8 mouse cellular contexts compared by ENCODE assay signal in genomic region chr9:50658941-50659388, GRCm38 (mm10). TPM values are rescaled to one million over a fixed set of nuclear protein-coding genes. Genes with fewer than 3 reads are reported as not detected.
A peak's percentile ranks its signal among the peaks of the same experiment; 100 is the strongest.
DNase-seq lines count a peak whose midpoint lies in the region; ATAC-seq and TF ChIP-seq lines count a peak whose summit lies in the region.

No protein-coding gene starts in this region.

- no peak for TF ChIP-seq CTCF in olfactory bulb, adult 2 months (IDR thresholded peaks at IDR 0.05; ENCODE audit: insufficient read depth, low read depth, low read length)

- WGBS in kidney, embryonic 14.5 days, result under 1% methylated on average over 28 of the region's 28 CpGs
- under 1% methylated on average over 28 of the region's 28 CpGs for WGBS in embryonic facial prominence, embryonic 15.5 days
- under 1% methylated on average over 27 of the region's 28 CpGs for WGBS in limb, embryonic 14.5 days
- WGBS in olfactory bulb, adult 2 months, result under 1% methylated on average over 28 of the region's 28 CpGs

- peak overlapping the region; percentile 81 for H3K27ac ChIP-seq in kidney, embryonic 14.5 days (ENCODE audit: low read depth, low read length)
- peak overlapping the region; percentile 83 for H3K27ac ChIP-seq in embryonic facial prominence, embryonic 15.5 days (replicated peaks)
- H3K27ac ChIP-seq in limb, embryonic 14.5 days (replicated peaks; ENCODE audit: low read depth, low read length), result peak overlapping the region; percentile 85
- H3K27ac ChIP-seq in olfactory bulb, adult 2 months (ENCODE audit: insufficient read depth, low read depth, low read length), result peak overlapping the region; percentile 78

- no peak for DNase-seq in kidney, adult 11 months
- peak; percentile 20 for DNase-seq in MN1 (ENCODE audit: low spot score)
- DNase-seq in limb, embryonic 14.5 days (ENCODE audit: low spot score), result no peak
- no peak for DNase-seq in urinary bladder, postnatal 10 days (ENCODE audit: low spot score)
- DNase-seq in right cerebral cortex, postnatal 25 days, result no peak

- H3K4me3 ChIP-seq in kidney, embryonic 14.5 days (ENCODE audit: low read length), result peak overlapping the region; percentile 95
- H3K4me3 ChIP-seq in embryonic facial prominence, embryonic 15.5 days (replicated peaks), result peak overlapping the region; percentile 76
- peak overlapping the region; percentile 96 for H3K4me3 ChIP-seq in limb, embryonic 14.5 days (replicated peaks; ENCODE audit: low read length)
- peak overlapping the region; percentile 74 for H3K4me3 ChIP-seq in olfactory bulb, adult 2 months (ENCODE audit: insufficient read depth, low read depth, low read length)

- no peaks in the 10 kb centered on the region for H3K27me3 ChIP-seq in kidney, embryonic 14.5 days (ENCODE audit: control insufficient read depth, insufficient read depth, low read length)
- H3K27me3 ChIP-seq in embryonic facial prominence, embryonic 15.5 days, result no peaks in the 10 kb centered on the region
- H3K27me3 ChIP-seq in limb, embryonic 14.5 days (ENCODE audit: control insufficient read depth, insufficient read depth, low read length), result no peaks in the 10 kb centered on the region

- TF ChIP-seq POLR2A in limb, embryonic 14.5 days (IDR thresholded peaks at IDR 0.05; ENCODE audit: borderline replicate concordance, extremely low read depth, insufficient read depth, insufficient read length), result no peak
- TF ChIP-seq POLR2A in olfactory bulb, adult 2 months (IDR thresholded peaks at IDR 0.05; ENCODE audit: insufficient read depth, low read depth, low read length), result no peak

- no peaks in the 10 kb centered on the region for H3K9me3 ChIP-seq in kidney, embryonic 14.5 days (ENCODE audit: control insufficient read depth, low read length)
- H3K9me3 ChIP-seq in embryonic facial prominence, embryonic 15.5 days (replicated peaks), result no peaks in the 10 kb centered on the region
- H3K9me3 ChIP-seq in limb, embryonic 14.5 days (ENCODE audit: control insufficient read depth, low read length), result no peaks in the 10 kb centered on the region

- peaks cover 11% of the 10 kb centered on the region; the same call in 1 of the 2 replicates for H3K4me1 ChIP-seq in kidney, embryonic 14.5 days (ENCODE audit: control insufficient read depth, insufficient read depth, low read length)
- H3K4me1 ChIP-seq in embryonic facial prominence, embryonic 15.5 days, result peaks cover 16% of the 10 kb centered on the region
- H3K4me1 ChIP-seq in limb, embryonic 14.5 days (ENCODE audit: control insufficient read depth, insufficient read depth, low read length), result peaks cover 11% of the 10 kb centered on the region; the same call in 1 of the 2 replicates
- peaks cover 5% of the 10 kb centered on the region; the same call in 1 of the 2 replicates for H3K4me1 ChIP-seq in olfactory bulb, adult 2 months (ENCODE audit: control insufficient read depth, insufficient read depth, low read length)

- peak overlapping the region; percentile 88 for H3K9ac ChIP-seq in kidney, embryonic 14.5 days (ENCODE audit: low read depth, low read length)
- H3K9ac ChIP-seq in embryonic facial prominence, embryonic 15.5 days, result peak overlapping the region; percentile 72
- peak overlapping the region; percentile 87 for H3K9ac ChIP-seq in limb, embryonic 14.5 days (ENCODE audit: low read depth, low read length, severe bottlenecking)

- ATAC-seq in kidney, embryonic 14.5 days (ENCODE audit: low FRiP score, low TSS enrichment), result peak; percentile 40
- no peak; the same call in 1 of the 2 replicates for ATAC-seq in embryonic facial prominence, embryonic 15.5 days (ENCODE audit: insufficient number of reproducible peaks, low FRiP score, low TSS enrichment, low read depth)
- ATAC-seq in limb, embryonic 14.5 days (ENCODE audit: low FRiP score, low read depth), result no peak; the same call in 1 of the 2 replicates

- peaks cover 22% of the 10 kb centered on the region; the same call in 1 of the 2 replicates for H3K36me3 ChIP-seq in kidney, embryonic 14.5 days (ENCODE audit: control insufficient read depth, insufficient read depth, low read length)
- H3K36me3 ChIP-seq in embryonic facial prominence, embryonic 15.5 days, result peaks cover 27% of the 10 kb centered on the region
- peaks cover 25% of the 10 kb centered on the region for H3K36me3 ChIP-seq in limb, embryonic 14.5 days (ENCODE audit: control insufficient read depth, insufficient read depth, low read length)

- peak overlapping the region; percentile 76 for H3K4me2 ChIP-seq in kidney, embryonic 14.5 days (replicated peaks; ENCODE audit: low read depth, low read length)
- H3K4me2 ChIP-seq in embryonic facial prominence, embryonic 15.5 days (replicated peaks), result peak overlapping the region; percentile 74
- H3K4me2 ChIP-seq in limb, embryonic 14.5 days (replicated peaks; ENCODE audit: low read depth, low read length, severe bottlenecking), result peak overlapping the region; percentile 45

RNA-seq across cellular contexts. Expression of gene Dlat, which starts 0.6 kb away (rescaled TPM):
- 48.1 and 60.9 TPM in 2 replicates for polyA plus RNA-seq in kidney, embryonic 14.5 days (2014; fragmentation: Nextera tagmentation; extraction: Ambion mirVana)
- polyA plus RNA-seq in embryonic facial prominence, embryonic 15.5 days (2015; fragmentation: Nextera tagmentation; extraction: Ambion mirVana), result 50.1 and 51.3 TPM in 2 replicates
- 24.3 and 30.4 TPM in 2 replicates for polyA plus RNA-seq in limb, embryonic 14.5 days (2012; rRNA removed)
- polyA plus RNA-seq in limb, embryonic 14.5 days (2014; fragmentation: Nextera tagmentation; extraction: Ambion mirVana), result 49.5 and 57.3 TPM in 2 replicates
- polyA plus RNA-seq in olfactory bulb, adult 2 months (2012; ENCODE audit: insufficient read depth, insufficient read length, low replicate concordance, missing spikeins), result not detected in 2 replicates

RNA-seq across cellular contexts. Expression of gene Nkapd1, which starts 41.7 kb away (rescaled TPM):
- polyA plus RNA-seq in kidney, embryonic 14.5 days (2014; fragmentation: Nextera tagmentation; extraction: Ambion mirVana), result 28.4 and 28.5 TPM in 2 replicates
- polyA plus RNA-seq in embryonic facial prominence, embryonic 15.5 days (2015; fragmentation: Nextera tagmentation; extraction: Ambion mirVana), result 23.1 and 25.2 TPM in 2 replicates
- 18.1 and 20.4 TPM in 2 replicates for polyA plus RNA-seq in limb, embryonic 14.5 days (2012; rRNA removed)
- 27.7 and 27.8 TPM in 2 replicates for polyA plus RNA-seq in limb, embryonic 14.5 days (2014; fragmentation: Nextera tagmentation; extraction: Ambion mirVana)
- polyA plus RNA-seq in olfactory bulb, adult 2 months (2012; ENCODE audit: insufficient read depth, insufficient read length, low replicate concordance, missing spikeins), result not detected in 2 replicates

RNA-seq across cellular contexts. Expression of gene Pih1d2, which starts 41.8 kb away (rescaled TPM):
- 6.1 and 8.1 TPM in 2 replicates for polyA plus RNA-seq in kidney, embryonic 14.5 days (2014; fragmentation: Nextera tagmentation; extraction: Ambion mirVana)
- polyA plus RNA-seq in embryonic facial prominence, embryonic 15.5 days (2015; fragmentation: Nextera tagmentation; extraction: Ambion mirVana), result 8.8 and 12.8 TPM in 2 replicates
- 2.2 and 2.3 TPM in 2 replicates for polyA plus RNA-seq in limb, embryonic 14.5 days (2012; rRNA removed)
- 2.5 and 3.2 TPM in 2 replicates for polyA plus RNA-seq in limb, embryonic 14.5 days (2014; fragmentation: Nextera tagmentation; extraction: Ambion mirVana)
- not detected in 2 replicates for polyA plus RNA-seq in olfactory bulb, adult 2 months (2012; ENCODE audit: insufficient read depth, insufficient read length, low replicate concordance, missing spikeins)

RNA-seq across cellular contexts. Expression of gene Timm8b, which starts 55.3 kb away (rescaled TPM):
- polyA plus RNA-seq in kidney, embryonic 14.5 days (2014; fragmentation: Nextera tagmentation; extraction: Ambion mirVana), result 301 and 415 TPM in 2 replicates
- 208 and 217 TPM in 2 replicates for polyA plus RNA-seq in embryonic facial prominence, embryonic 15.5 days (2015; fragmentation: Nextera tagmentation; extraction: Ambion mirVana)
- polyA plus RNA-seq in limb, embryonic 14.5 days (2012; rRNA removed), result 145 and 238 TPM in 2 replicates
- polyA plus RNA-seq in limb, embryonic 14.5 days (2014; fragmentation: Nextera tagmentation; extraction: Ambion mirVana), result 239 and 244 TPM in 2 replicates
- polyA plus RNA-seq in olfactory bulb, adult 2 months (2012; ENCODE audit: insufficient read depth, insufficient read length, low replicate concordance, missing spikeins), result not detected in 2 replicates

RNA-seq across cellular contexts. Expression of gene Sdhd, which starts 55.4 kb away (rescaled TPM):
- polyA plus RNA-seq in kidney, embryonic 14.5 days (2014; fragmentation: Nextera tagmentation; extraction: Ambion mirVana), result 365 and 387 TPM in 2 replicates
- polyA plus RNA-seq in embryonic facial prominence, embryonic 15.5 days (2015; fragmentation: Nextera tagmentation; extraction: Ambion mirVana), result 249 TPM in 2 replicates
- polyA plus RNA-seq in limb, embryonic 14.5 days (2012; rRNA removed), result 170 and 197 TPM in 2 replicates
- 258 and 266 TPM in 2 replicates for polyA plus RNA-seq in limb, embryonic 14.5 days (2014; fragmentation: Nextera tagmentation; extraction: Ambion mirVana)
- not detected in 2 replicates for polyA plus RNA-seq in olfactory bulb, adult 2 months (2012; ENCODE audit: insufficient read depth, insufficient read length, low replicate concordance, missing spikeins)

Comparison
In these comparisons a context has a peak if more than half of its experiments do, and no peak if none do; other contexts are left out.
1. RNA of gene Nkapd1, which starts 41.7 kb away (polyA plus RNA-seq): 28.4 to 28.5 TPM in kidney, embryonic 14.5 days, 18.1 to 27.8 TPM in limb, embryonic 14.5 days and 23.1 to 25.2 TPM in embryonic facial prominence, embryonic 15.5 days; not detected in olfactory bulb, adult 2 months; every median in the first group is over 10 times any median in the second.
2. Peak in every context shown above with its lines, with median percentiles within 50 percentile points of each other: H3K27ac ChIP-seq, H3K4me2 ChIP-seq, H3K4me3 ChIP-seq and H3K9ac ChIP-seq.